Mouse (Mus musculus) large intestine, adult 2 months (tissue): Measurements from ENCODE around the gene Bco2. TPM values are rescaled to one million over a fixed set of nuclear protein-coding genes. Genes with fewer than 3 reads are reported as not detected.

ENCODE experiments used
- DNase-seq: peaks from one replicate; pipeline ENCODE4 v3.0.0-alpha.2; 2012; ENCODE audit warnings: low read depth, low spot score
- WGBS: fragments of 180-500 bp; shearing (Covaris S2); methylation state at CpG from one replicate; pipeline ENCODE4 v1.1.7; 2018; 5-methylcytosine and 5-hydroxymethylcytosine counted together
- polyA plus RNA-seq: library from polyadenylated mRNA; depleted of rRNA; stranded (reverse); fragments of >200 nt; gene quantifications from 2 replicates; pipeline ENCODE4 v1.2.3, GENCODE M21; 2012; rRNA removed

The Bco2 gene
- polyA plus RNA-seq, 1 experiment = 11.1 TPM

DNA sequence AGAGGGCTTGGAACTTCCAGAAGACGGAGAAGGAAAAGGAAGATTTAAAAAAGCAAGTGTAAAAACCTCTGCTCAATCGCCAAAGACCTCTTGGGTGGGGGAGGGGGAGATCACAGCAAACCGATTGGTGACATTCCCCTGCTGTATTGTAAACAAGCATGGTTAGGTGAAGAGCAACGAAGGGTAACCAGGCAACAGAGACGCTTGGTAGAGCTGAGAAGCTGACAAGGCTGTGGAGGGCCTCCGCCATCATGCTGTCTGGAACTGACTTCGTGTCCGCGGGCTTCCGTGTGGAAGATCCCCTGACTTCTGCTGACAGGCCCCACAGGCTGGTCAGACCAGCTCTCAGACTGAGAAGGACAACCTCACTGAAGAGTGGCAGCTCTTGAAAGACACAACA is 69.5 kb downstream of the Bco2 start:
- DNase-seq = no peak
- 38% methylated on average over 10 of the region's 10 CpGs for WGBS

Other genes starting within 250 kb of the Bco2 start
- gene Rpl10-ps3, start 210.2 kb downstream of the Bco2 start, polyA plus RNA-seq = 146 and 176 TPM in 2 replicates
- gene Plet1, start 60.7 kb downstream of the Bco2 start, polyA plus RNA-seq = 4.2 and 9.1 TPM in 2 replicates
- 21.1 and 32.5 TPM in 2 replicates for gene Pts, start 26.5 kb downstream of the Bco2 start, polyA plus RNA-seq
- 21.3 and 22.0 TPM in 2 replicates for gene Il18, start 354 bp downstream of the Bco2 start, polyA plus RNA-seq
- gene Tex12, start 6.1 kb upstream of the Bco2 start, polyA plus RNA-seq = not detected in 2 replicates
- 388 and 472 TPM in 2 replicates for gene Sdhd, start 48.6 kb upstream of the Bco2 start, polyA plus RNA-seq
- 204 and 240 TPM in 2 replicates for gene Timm8b, start 48.7 kb upstream of the Bco2 start, polyA plus RNA-seq
- 0.41 and 0.85 TPM in 2 replicates for gene Pih1d2, start 62.1 kb upstream of the Bco2 start, polyA plus RNA-seq
- gene Nkapd1, start 62.3 kb upstream of the Bco2 start, polyA plus RNA-seq = 2.6 and 4.3 TPM in 2 replicates
- 11.7 and 21.1 TPM in 2 replicates for gene Dlat, start 104.6 kb upstream of the Bco2 start, polyA plus RNA-seq
- gene Dixdc1, start 184.3 kb upstream of the Bco2 start, polyA plus RNA-seq = 0.84 and 1.5 TPM in 2 replicates
- gene 2310030G06Rik, start 191.4 kb upstream of the Bco2 start, polyA plus RNA-seq = 21.3 and 24.2 TPM in 2 replicates
- 53.5 and 62.6 TPM in 2 replicates for gene Cryab, start 196.1 kb upstream of the Bco2 start, polyA plus RNA-seq
- 12.7 and 15.0 TPM in 2 replicates for gene Hspb2, start 197.2 kb upstream of the Bco2 start, polyA plus RNA-seq
- 4.2 and 5.7 TPM in 2 replicates for gene Fdxacb1, start 213.1 kb upstream of the Bco2 start, polyA plus RNA-seq
- 37.3 and 42.3 TPM in 2 replicates for gene Alg9, start 219.8 kb upstream of the Bco2 start, polyA plus RNA-seq
- gene 1110032A03Rik, start 220.3 kb upstream of the Bco2 start, polyA plus RNA-seq = 28.4 and 36.1 TPM in 2 replicates